Mouse (Mus musculus): ENCODE data around the gene Tll2. TPM values are rescaled to one million over a fixed set of nuclear protein-coding genes. Genes with fewer than 3 reads are reported as not detected.

The Tll2 gene
- polyA plus RNA-seq, 1 experiment from 2014 or later: 0.91 TPM

- no peak overlapping the region for H3K4me2 ChIP-seq (ENCODE audit: low read length)
- ATAC-seq: no peak
These were observed 151.9 kb downstream of the Tll2 start for GRCm38 (mm10) chr19:41054702-41055101.

GRCm38 (mm10) chr19:41053530-41053929 is 153.1 kb downstream of the Tll2 start:
- Histone ChIP-seq H3K9me3 (ENCODE audit: control insufficient read depth, low read length) (no peaks in the 10 kb centered on the region), H3K36me3 (ENCODE audit: control insufficient read depth, insufficient read depth, low read length) (no peaks in the 10 kb centered on the region), H3K4me3 (ENCODE audit: low read length) (no peak overlapping the region), H3K27me3 (replicated peaks; ENCODE audit: control insufficient read depth, insufficient read depth, low read length) (no peaks in the 10 kb centered on the region), H3K27ac (ENCODE audit: low read depth, low read length) (no peak overlapping the region), H3K4me1 (ENCODE audit: control insufficient read depth, insufficient read depth, low read depth, low read length) (no peaks in the 10 kb centered on the region), H3K4me2 (ENCODE audit: low read length) (no peak overlapping the region), H3K9ac (ENCODE audit: low read depth, low read length) (no peak overlapping the region)
- no peak for ATAC-seq
- WGBS: 39% methylated on average over 10 of the region's 10 CpGs

More at GRCm38 (mm10) chr19:41054702-41055101, 151.9 kb downstream of the Tll2 start:
- H3K36me3 ChIP-seq (ENCODE audit: control insufficient read depth, insufficient read depth, low read length): no peaks in the 10 kb centered on the region
- H3K27me3 ChIP-seq (replicated peaks; ENCODE audit: control insufficient read depth, insufficient read depth, low read length): no peaks in the 10 kb centered on the region
- H3K4me3 ChIP-seq (ENCODE audit: low read length): no peak overlapping the region
- H3K9me3 ChIP-seq (ENCODE audit: control insufficient read depth, low read length): no peaks in the 10 kb centered on the region
- no peaks in the 10 kb centered on the region for H3K4me1 ChIP-seq (ENCODE audit: control insufficient read depth, insufficient read depth, low read depth, low read length)
- H3K27ac ChIP-seq (ENCODE audit: low read depth, low read length): no peak overlapping the region
- H3K9ac ChIP-seq (ENCODE audit: low read depth, low read length): no peak overlapping the region
- WGBS: 65% methylated on average over 4 of the region's 4 CpGs

GRCm38 (mm10) chr19:41052247-41052646 is 154.4 kb downstream of the Tll2 start:
- Histone ChIP-seq H3K4me3 (ENCODE audit: low read length) (no peak overlapping the region), H3K9ac (ENCODE audit: low read depth, low read length) (no peak overlapping the region), H3K36me3 (ENCODE audit: control insufficient read depth, insufficient read depth, low read length) (no peaks in the 10 kb centered on the region), H3K9me3 (ENCODE audit: control insufficient read depth, low read length) (no peaks in the 10 kb centered on the region), H3K27ac (ENCODE audit: low read depth, low read length) (no peak overlapping the region), H3K27me3 (replicated peaks; ENCODE audit: control insufficient read depth, insufficient read depth, low read length) (no peaks in the 10 kb centered on the region), H3K4me1 (ENCODE audit: control insufficient read depth, insufficient read depth, low read depth, low read length) (no peaks in the 10 kb centered on the region), H3K4me2 (ENCODE audit: low read length) (no peak overlapping the region)
- ATAC-seq: no peak
- 54% methylated on average over 5 of the region's 5 CpGs for WGBS

GRCm38 (mm10) chr19:41051714-41052113 is 154.9 kb downstream of the Tll2 start:
- Histone ChIP-seq H3K4me1 (ENCODE audit: control insufficient read depth, insufficient read depth, low read depth, low read length) (no peaks in the 10 kb centered on the region), H3K27me3 (replicated peaks; ENCODE audit: control insufficient read depth, insufficient read depth, low read length) (no peaks in the 10 kb centered on the region), H3K9me3 (ENCODE audit: control insufficient read depth, low read length) (no peaks in the 10 kb centered on the region), H3K27ac (ENCODE audit: low read depth, low read length) (no peak overlapping the region), H3K9ac (ENCODE audit: low read depth, low read length) (no peak overlapping the region), H3K4me3 (ENCODE audit: low read length) (no peak overlapping the region), H3K36me3 (ENCODE audit: control insufficient read depth, insufficient read depth, low read length) (no peaks in the 10 kb centered on the region), H3K4me2 (ENCODE audit: low read length) (no peak overlapping the region)
- 95% methylated on average over 1 of the region's 1 CpGs for WGBS
- ATAC-seq: no peak

GRCm38 (mm10) chr19:41048187-41048559 is 158.5 kb downstream of the Tll2 start:
- Histone ChIP-seq H3K4me2 (ENCODE audit: low read length) (no peak overlapping the region), H3K36me3 (ENCODE audit: control insufficient read depth, insufficient read depth, low read length) (no peaks in the 10 kb centered on the region), H3K27me3 (replicated peaks; ENCODE audit: control insufficient read depth, insufficient read depth, low read length) (no peaks in the 10 kb centered on the region), H3K4me1 (ENCODE audit: control insufficient read depth, insufficient read depth, low read depth, low read length) (no peaks in the 10 kb centered on the region), H3K9me3 (ENCODE audit: control insufficient read depth, low read length) (no peaks in the 10 kb centered on the region), H3K4me3 (ENCODE audit: low read length) (no peak overlapping the region), H3K27ac (ENCODE audit: low read depth, low read length) (no peak overlapping the region), H3K9ac (ENCODE audit: low read depth, low read length) (no peak overlapping the region)
- 87% methylated on average over 3 of the region's 3 CpGs for WGBS
- no peak for ATAC-seq

- H3K9ac ChIP-seq (ENCODE audit: low read depth, low read length): no peak overlapping the region
- H3K27ac ChIP-seq (ENCODE audit: low read depth, low read length): no peak overlapping the region
- H3K4me1 ChIP-seq (ENCODE audit: control insufficient read depth, insufficient read depth, low read depth, low read length): no peaks in the 10 kb centered on the region
- H3K36me3 ChIP-seq (ENCODE audit: control insufficient read depth, insufficient read depth, low read length): no peaks in the 10 kb centered on the region
- H3K4me3 ChIP-seq (ENCODE audit: low read length): no peak overlapping the region
- H3K27me3 ChIP-seq (replicated peaks; ENCODE audit: control insufficient read depth, insufficient read depth, low read length): no peaks in the 10 kb centered on the region
- no peaks in the 10 kb centered on the region for H3K9me3 ChIP-seq (ENCODE audit: control insufficient read depth, low read length)
- no peak for ATAC-seq
- WGBS: 79% methylated on average over 9 of the region's 9 CpGs
- no peak overlapping the region for H3K4me2 ChIP-seq (ENCODE audit: low read length)
These were observed 159.0 kb downstream of the Tll2 start for GRCm38 (mm10) chr19:41047437-41048186.

- Histone ChIP-seq H3K27ac (ENCODE audit: low read depth, low read length) (no peak overlapping the region), H3K4me1 (ENCODE audit: control insufficient read depth, insufficient read depth, low read depth, low read length) (no peaks in the 10 kb centered on the region), H3K4me3 (ENCODE audit: low read length) (no peak overlapping the region), H3K9ac (ENCODE audit: low read depth, low read length) (no peak overlapping the region), H3K4me2 (ENCODE audit: low read length) (no peak overlapping the region), H3K27me3 (replicated peaks; ENCODE audit: control insufficient read depth, insufficient read depth, low read length) (no peaks in the 10 kb centered on the region), H3K36me3 (ENCODE audit: control insufficient read depth, insufficient read depth, low read length) (no peaks in the 10 kb centered on the region), H3K9me3 (ENCODE audit: control insufficient read depth, low read length) (no peaks in the 10 kb centered on the region)
- no peak for ATAC-seq
- 62% methylated on average over 10 of the region's 10 CpGs for WGBS
These were observed 161.4 kb downstream of the Tll2 start for GRCm38 (mm10) chr19:41045091-41045770.

- Histone ChIP-seq H3K27me3 (replicated peaks; ENCODE audit: control insufficient read depth, insufficient read depth, low read length) (no peaks in the 10 kb centered on the region), H3K9me3 (ENCODE audit: control insufficient read depth, low read length) (no peaks in the 10 kb centered on the region), H3K9ac (ENCODE audit: low read depth, low read length) (no peak overlapping the region), H3K4me2 (ENCODE audit: low read length) (no peak overlapping the region), H3K4me1 (ENCODE audit: control insufficient read depth, insufficient read depth, low read depth, low read length) (no peaks in the 10 kb centered on the region), H3K27ac (ENCODE audit: low read depth, low read length) (no peak overlapping the region), H3K36me3 (ENCODE audit: control insufficient read depth, insufficient read depth, low read length) (no peaks in the 10 kb centered on the region), H3K4me3 (ENCODE audit: low read length) (no peak overlapping the region)
- 86% methylated on average over 7 of the region's 7 CpGs for WGBS
- no peak for ATAC-seq
These were observed 167.5 kb downstream of the Tll2 start for GRCm38 (mm10) chr19:41039110-41039509.

GRCm38 (mm10) chr19:41035809-41036551 is 170.7 kb downstream of the Tll2 start:
- Histone ChIP-seq H3K36me3 (ENCODE audit: control insufficient read depth, insufficient read depth, low read length) (no peaks in the 10 kb centered on the region), H3K27ac (ENCODE audit: low read depth, low read length) (no peak overlapping the region), H3K4me1 (ENCODE audit: control insufficient read depth, insufficient read depth, low read depth, low read length) (no peaks in the 10 kb centered on the region), H3K4me3 (ENCODE audit: low read length) (no peak overlapping the region), H3K27me3 (replicated peaks; ENCODE audit: control insufficient read depth, insufficient read depth, low read length) (no peaks in the 10 kb centered on the region; the same call in 1 of the 2 replicates), H3K9me3 (ENCODE audit: control insufficient read depth, low read length) (no peaks in the 10 kb centered on the region), H3K4me2 (ENCODE audit: low read length) (no peak overlapping the region), H3K9ac (ENCODE audit: low read depth, low read length) (no peak overlapping the region)
- no peak for ATAC-seq
- WGBS: 80% methylated on average over 4 of the region's 4 CpGs

Measured in hindbrain, embryonic 16.5 days (tissue).